Mouse (Mus musculus): ENCODE data around the gene Snrpa. TPM values are rescaled to one million over a fixed set of nuclear protein-coding genes. Genes with fewer than 3 reads are reported as not detected.

Gene Snrpa
- polyA plus RNA-seq, 1 experiment from 2014 or later, result 89.3 TPM

DNA sequence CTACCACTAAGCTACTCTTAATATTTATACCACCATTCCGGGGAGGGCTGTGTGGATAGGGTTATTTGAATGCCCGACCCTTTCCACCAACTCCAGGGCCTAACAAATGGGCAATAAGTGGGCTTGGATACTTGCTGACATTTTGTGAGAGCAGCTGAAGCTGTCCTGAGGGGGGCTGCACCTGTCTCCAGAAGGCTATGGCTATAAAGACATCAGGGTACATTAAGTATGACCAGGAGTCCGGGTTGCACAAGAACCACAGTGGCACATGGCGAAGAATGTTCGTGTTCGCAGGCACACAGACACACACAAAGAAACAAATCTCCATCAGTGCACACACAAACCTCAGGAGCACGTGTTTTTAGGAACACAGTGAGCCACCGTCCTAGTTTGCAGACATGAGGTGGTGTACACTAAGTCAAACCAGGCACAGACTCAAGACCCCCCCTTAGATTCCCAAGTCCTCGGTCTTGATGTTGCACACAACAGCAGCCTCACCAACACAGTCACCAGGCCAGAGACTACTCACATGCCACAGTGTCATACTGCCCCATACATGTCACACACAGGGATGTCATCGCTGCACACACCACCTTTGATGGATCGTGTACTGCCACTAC, 28.5 kb downstream of the Snrpa start:
- DNase-seq (ENCODE audit: low read depth, low spot score) (no peak), ATAC-seq (no peak)
- TF ChIP-seq CTCF (IDR thresholded peaks at IDR 0.05), result no peak
- POLR2A ChIA-PET, result interaction anchor here (1.3 to 1.7 kb wide), 2 partner anchors 12 to 58 kb away, joined by 5 to 6 read pairs; no protein-coding TSS in a partner anchor
- CTCF ChIA-PET, result interaction anchor here (0.8 kb wide), 1 partner anchor 17 kb away, joined by 3 read pairs; no protein-coding TSS in a partner anchor
- in situ Hi-C loops (cut with MboI; ENCODE audit: low pct_unique_long_range_greater_than_20kb), result no loop called here
- H3K27me3 ChIP-seq, result no peaks in the 10 kb centered on the region

DNA sequence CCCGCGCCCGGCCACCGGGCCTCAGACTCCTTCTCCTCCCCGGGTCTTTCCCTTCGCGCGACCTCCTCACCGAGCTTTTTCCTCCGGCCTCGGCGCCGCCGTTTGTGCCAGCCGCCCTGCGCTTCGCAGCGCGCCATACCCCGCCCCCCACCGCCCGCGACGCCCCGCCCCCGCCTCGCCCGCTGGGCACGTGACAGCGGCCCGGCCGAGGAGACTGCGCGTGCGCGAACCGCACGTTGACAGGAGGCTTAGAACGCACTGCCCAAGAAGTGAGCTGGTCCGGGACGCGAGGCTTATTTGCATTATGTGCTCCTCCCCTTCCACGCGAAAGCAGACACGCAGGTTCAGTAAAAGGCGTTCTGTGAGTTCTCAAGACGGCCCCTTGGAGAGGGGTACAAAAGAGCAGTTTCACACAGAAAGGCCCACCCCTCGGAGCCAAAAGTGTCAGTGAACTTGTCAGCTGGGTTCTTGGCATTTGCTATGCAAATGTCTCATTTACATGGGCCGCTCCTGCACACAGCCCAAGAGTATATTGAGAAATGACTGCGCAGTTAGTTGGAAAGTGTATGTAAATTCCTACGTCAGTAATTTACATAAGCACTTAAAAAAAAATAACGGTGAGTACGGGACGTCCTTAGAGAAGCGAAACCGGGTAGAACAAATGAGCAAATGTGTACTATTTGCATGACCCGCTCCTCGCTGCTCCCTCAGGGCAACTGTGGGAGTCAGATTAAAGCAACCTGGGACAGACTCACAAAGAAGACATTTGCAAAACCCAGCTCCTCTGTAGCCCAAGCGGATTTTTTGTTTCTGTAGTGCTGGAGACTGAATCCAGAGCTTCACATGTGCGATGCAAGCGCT, 29.2 kb downstream of the Snrpa start, which contains the start of gene Egln2:
Egln2 (minus strand) TSS at position 189 of the 861 bp plus-strand sequence.
- H3K27me3 ChIP-seq, result no peaks in the 10 kb centered on the region
- ChIA-PET POLR2A (interaction anchor here (1.3 to 1.7 kb wide), 2 partner anchors 13 to 58 kb away, joined by 5 to 6 read pairs; no protein-coding TSS in a partner anchor), CTCF (interaction anchor here (0.8 kb wide), 1 partner anchor 16 kb away, joined by 3 read pairs; no protein-coding TSS in a partner anchor)
- in situ Hi-C loops (cut with MboI; ENCODE audit: low pct_unique_long_range_greater_than_20kb), result no loop called here
- peak; percentile 71 for DNase-seq (ENCODE audit: low read depth, low spot score)
- TF ChIP-seq CTCF (IDR thresholded peaks at IDR 0.05), result no peak
- peak; percentile 65 for ATAC-seq

DNA sequence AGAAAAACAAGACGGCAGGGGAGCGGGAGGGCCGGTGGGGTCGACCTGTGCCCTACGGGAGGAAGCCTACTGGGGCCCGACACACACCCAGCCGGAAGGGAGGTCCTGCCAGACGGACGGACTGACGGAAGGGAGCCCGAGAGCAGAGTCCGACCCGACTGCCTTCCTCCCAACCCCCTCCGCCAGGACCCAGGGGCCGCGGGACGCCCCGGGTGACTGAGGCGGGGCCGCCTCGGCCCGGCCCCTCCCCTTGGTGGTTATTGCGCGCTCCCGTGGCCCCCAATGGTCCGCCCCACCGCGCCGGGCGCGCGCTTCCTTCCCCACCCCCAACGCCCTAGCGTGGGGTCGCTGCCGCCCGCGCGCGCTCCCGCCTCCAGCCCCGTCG, 29.9 kb downstream of the Snrpa start:
- H3K27me3 ChIP-seq, result no peaks in the 10 kb centered on the region
- no peak for TF ChIP-seq CTCF (IDR thresholded peaks at IDR 0.05)
- CTCF ChIA-PET, result no interaction called here
- POLR2A ChIA-PET, result interaction anchor here (1.3 to 1.7 kb wide), 2 partner anchors 13 to 59 kb away, joined by 5 to 6 read pairs; no protein-coding TSS in a partner anchor
- ATAC-seq (peak; percentile 44), DNase-seq (ENCODE audit: low read depth, low spot score) (no peak)
- in situ Hi-C loops (cut with MboI; ENCODE audit: low pct_unique_long_range_greater_than_20kb), result no loop called here

DNA sequence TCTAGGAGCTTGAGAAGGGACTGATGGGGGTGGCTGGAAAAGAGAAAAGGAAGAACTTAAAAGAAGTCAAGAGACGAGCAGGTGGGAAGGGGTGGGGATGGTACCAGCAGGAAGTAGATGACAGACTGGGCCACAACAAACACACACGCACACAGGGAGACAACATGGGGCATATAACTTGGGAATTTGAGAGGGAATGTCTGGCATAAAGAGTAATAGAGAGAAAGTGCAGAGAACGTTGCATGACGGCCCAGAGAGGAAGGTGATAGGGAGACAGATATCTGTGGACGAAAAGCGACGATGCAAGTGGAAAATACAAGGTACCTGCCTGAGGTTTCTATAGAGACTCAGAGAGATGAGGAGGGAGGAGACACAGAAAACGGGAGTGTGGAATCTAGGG, 30.4 kb downstream of the Snrpa start:
- DNase-seq (ENCODE audit: low read depth, low spot score), result no peak
- in situ Hi-C loops (cut with MboI; ENCODE audit: low pct_unique_long_range_greater_than_20kb), result no loop called here
- no peak for TF ChIP-seq CTCF (IDR thresholded peaks at IDR 0.05)
- no peak for ATAC-seq
- no peaks in the 10 kb centered on the region for H3K27me3 ChIP-seq
- ChIA-PET CTCF (interaction anchor here (0.7 kb wide), 1 partner anchor 12 kb away, joined by 3 read pairs; no protein-coding TSS in a partner anchor), POLR2A (no interaction called here)

DNA sequence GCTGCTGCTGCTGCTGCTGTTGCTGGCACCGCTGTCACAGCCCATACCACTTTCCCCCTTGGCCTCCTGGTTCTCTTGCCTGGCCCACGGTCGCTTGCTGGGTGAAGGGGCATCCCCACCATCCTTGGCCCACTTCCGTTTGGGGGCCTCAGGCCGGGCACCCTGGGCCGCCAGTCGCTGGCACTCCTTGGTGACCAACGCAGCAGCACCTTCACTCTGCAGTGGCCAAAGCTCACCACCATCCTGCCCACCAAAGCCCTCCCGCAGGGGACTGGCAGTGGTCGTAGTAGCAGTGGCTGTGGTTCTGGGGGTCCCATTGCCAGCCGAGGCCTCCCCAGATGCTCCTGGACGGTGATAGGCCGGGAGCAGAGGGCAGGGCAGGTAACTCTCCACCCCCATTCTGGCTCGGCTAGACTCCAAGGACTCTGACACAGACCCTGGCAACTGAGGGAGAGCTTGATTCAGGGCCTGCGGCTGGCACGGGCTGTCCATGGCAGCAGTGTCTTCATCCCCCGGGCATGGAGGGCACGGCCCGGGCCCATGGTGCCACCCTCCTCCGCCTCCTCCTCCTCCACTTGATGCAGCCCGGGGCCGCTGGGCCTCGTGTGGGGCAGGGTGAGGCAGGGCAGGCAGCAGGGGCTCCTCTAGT, 30.9 kb downstream of the Snrpa start:
- POLR2A ChIA-PET, result no interaction called here
- no peak for TF ChIP-seq CTCF (IDR thresholded peaks at IDR 0.05)
- no peak for ATAC-seq
- CTCF ChIA-PET, result interaction anchor here (0.7 kb wide), 1 partner anchor 13 kb away, joined by 3 read pairs; no protein-coding TSS in a partner anchor
- DNase-seq (ENCODE audit: low read depth, low spot score), result no peak
- no peaks in the 10 kb centered on the region for H3K27me3 ChIP-seq
- in situ Hi-C loops (cut with MboI; ENCODE audit: low pct_unique_long_range_greater_than_20kb), result no loop called here

DNA sequence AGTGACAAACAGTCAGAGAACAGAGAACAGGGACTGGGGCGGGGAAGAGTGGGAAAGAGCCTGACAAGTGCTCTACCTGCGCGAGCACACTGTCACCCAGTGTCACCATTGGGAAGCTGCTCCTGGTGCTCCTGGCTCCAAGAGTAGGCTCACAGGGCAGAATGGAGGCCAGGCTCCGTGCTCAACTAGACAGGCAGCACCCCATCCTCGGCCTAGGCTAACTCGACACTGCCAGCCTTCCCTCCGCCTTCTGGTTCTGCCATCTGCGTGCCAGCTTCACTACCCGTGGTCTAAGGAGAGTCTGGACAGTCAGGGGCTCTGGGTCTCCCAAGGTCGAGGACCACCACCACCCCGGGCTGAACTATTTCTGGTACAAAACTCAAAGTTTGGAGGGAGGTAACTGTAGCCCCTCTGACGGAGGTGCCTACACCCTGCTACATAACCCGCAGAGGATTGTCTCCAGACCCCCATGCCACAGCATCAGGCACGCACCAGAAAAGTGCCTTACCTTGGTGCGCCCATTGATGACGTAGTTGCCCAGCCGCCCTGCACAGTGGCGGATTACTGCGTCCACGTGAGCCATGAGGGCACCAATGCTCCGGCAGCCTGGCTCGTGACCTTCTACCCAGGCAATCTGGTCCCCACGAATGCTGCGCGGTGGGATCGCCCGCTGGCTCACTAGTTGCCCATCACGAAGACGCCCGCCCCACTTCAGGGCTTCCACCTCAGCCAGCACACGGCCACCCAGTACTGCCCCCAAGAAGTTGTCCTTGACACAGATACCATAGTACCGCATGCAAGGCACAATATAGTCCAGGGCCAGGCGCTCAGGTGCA, 31.7 kb downstream of the Snrpa start:
- DNase-seq (ENCODE audit: low read depth, low spot score), result no peak
- no peak for ATAC-seq
- H3K27me3 ChIP-seq, result no peaks in the 10 kb centered on the region
- in situ Hi-C loops (cut with MboI; ENCODE audit: low pct_unique_long_range_greater_than_20kb), result no loop called here
- ChIA-PET CTCF (no interaction called here), POLR2A (no interaction called here)
- no peak for TF ChIP-seq CTCF (IDR thresholded peaks at IDR 0.05)

DNA sequence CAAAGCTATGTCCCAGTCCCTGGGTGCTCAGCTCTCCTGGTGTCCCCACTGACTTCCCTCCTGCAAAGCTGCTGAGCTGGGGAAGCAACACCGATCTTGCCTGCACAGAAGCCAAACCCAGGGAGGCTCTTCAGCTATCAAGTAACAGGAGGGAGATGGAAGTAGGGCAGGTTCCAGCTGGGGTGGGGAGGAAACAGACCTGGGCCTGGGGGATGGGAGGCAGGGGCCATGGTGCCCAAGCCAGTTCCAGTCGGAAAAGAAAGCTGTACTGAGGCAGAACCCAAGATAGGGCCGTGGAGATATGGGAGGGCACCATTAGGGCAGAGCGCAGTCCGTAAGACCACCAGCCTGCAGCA, 32.6 kb downstream of the Snrpa start:
- ATAC-seq, result no peak
- POLR2A ChIA-PET, result interaction anchor here (1.1 kb wide), 1 partner anchor 65 kb away, joined by 4 read pairs; the partner anchor contains the start of gene Itpkc
- no peak for DNase-seq (ENCODE audit: low read depth, low spot score)
- CTCF ChIA-PET, result interaction anchor here (0.8 to 1.0 kb wide), 2 partner anchors 9 to 16 kb away, joined by 3 read pairs; no protein-coding TSS in a partner anchor
- H3K27me3 ChIP-seq, result no peaks in the 10 kb centered on the region
- TF ChIP-seq CTCF (IDR thresholded peaks at IDR 0.05), result no peak
- in situ Hi-C loops (cut with MboI; ENCODE audit: low pct_unique_long_range_greater_than_20kb), result no loop called here

DNA sequence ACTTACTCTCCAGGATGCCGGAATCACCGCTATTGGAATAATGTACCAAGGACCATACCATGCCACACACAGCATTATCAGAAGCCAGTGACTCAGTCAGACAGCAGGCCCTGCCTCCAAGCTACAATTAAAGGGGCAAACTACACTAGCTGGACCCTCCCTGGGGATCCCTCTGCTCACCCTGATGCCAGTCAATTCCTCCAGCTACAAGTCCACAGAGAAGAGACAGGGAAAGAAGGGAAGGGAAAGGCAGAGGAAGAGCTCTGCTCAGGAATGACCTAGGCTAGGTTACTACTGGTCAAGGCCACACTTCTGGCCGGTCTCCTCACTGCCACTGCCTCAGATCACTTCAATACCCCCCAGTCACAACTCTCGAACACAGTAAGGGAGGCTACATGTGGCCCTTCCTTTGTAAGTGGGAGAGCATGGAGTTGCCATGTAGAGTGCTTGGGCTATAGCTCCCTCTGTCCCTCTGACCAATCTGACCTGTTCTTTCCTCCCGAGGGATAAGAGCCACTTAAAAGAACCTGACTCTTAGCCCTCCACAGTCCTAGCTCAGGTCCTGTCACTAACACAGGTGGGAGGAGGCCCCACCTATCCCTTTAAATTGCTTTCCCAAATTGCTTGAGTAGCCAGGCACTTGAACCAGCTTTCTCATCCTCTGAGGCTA, 33.2 kb downstream of the Snrpa start:
- in situ Hi-C loops (cut with MboI; ENCODE audit: low pct_unique_long_range_greater_than_20kb), result no loop called here
- DNase-seq (ENCODE audit: low read depth, low spot score) (no peak), ATAC-seq (no peak)
- ChIA-PET CTCF (interaction anchor here (0.6 to 1.2 kb wide), 5 partner anchors 10 to 30 kb away, joined by 3 read pairs; no protein-coding TSS in a partner anchor), POLR2A (interaction anchor here (1.1 kb wide), 1 partner anchor 65 kb away, joined by 4 read pairs; the partner anchor contains the start of gene Itpkc)
- no peak for TF ChIP-seq CTCF (IDR thresholded peaks at IDR 0.05)
- H3K27me3 ChIP-seq, result no peaks in the 10 kb centered on the region

DNA sequence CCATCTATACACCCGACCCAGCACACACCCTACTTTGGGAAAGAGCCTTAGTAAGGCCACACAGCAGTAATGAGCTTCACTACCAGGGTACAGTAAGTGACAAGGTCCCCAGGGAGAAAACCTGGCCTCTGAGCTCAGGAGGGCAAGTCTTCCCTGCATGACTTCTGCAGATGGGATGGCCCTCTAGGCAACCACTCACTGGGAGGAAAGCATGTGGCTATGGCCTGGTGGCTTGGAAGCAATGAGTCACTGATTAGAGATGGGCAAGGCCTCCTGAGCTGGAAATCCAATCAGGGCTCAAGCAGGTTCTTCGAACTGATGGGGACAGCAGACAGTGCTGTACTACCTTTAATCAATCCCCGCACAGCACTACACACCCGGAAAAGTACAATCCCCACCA, 34.3 kb downstream of the Snrpa start:
- DNase-seq (ENCODE audit: low read depth, low spot score), result no peak
- CTCF ChIA-PET, result interaction anchor here (1.2 to 2.4 kb wide), 2 partner anchors 17 to 29 kb away, joined by 3 to 11 read pairs; partner anchors contain the start of gene Rab4b
- POLR2A ChIA-PET, result no interaction called here
- no peak for TF ChIP-seq CTCF (IDR thresholded peaks at IDR 0.05)
- H3K27me3 ChIP-seq, result no peaks in the 10 kb centered on the region
- in situ Hi-C loops (cut with MboI; ENCODE audit: low pct_unique_long_range_greater_than_20kb), result no loop called here
- ATAC-seq, result peak; percentile 66
